Mouse (Mus musculus) pancreas, adult 10 weeks (tissue): Measurements from ENCODE around the gene Hist1h2bf. TPM values are rescaled to one million over a fixed set of nuclear protein-coding genes. Genes with fewer than 3 reads are reported as not detected.

Experiments
- polyA plus RNA-seq: library from polyadenylated mRNA; stranded (reverse); fragments of 350-450 nt; fragmentation: Illumina TruSeq; extraction: RNeasy Lipid Tissue Mini Kit (QIAGEN cat#74804); gene quantifications from one replicate; pipeline ENCODE4 v1.2.3, GENCODE M21; 2015; ENCODE audit warnings: low read depth, low replicate concordance; ENCODE audit not compliant: insufficient read depth

Hist1h2bf gene
- polyA plus RNA-seq, 1 experiment from 2014 or later = not detected

Other genes with a start within 250 kb of the Hist1h2bf start
- 3.7 TPM for gene Zfp322a, start 205.0 kb downstream of the Hist1h2bf start, polyA plus RNA-seq
- gene Abt1, start 150.3 kb downstream of the Hist1h2bf start, polyA plus RNA-seq = 1.1 TPM
- not detected for gene Btn1a1, start 108.3 kb downstream of the Hist1h2bf start, polyA plus RNA-seq
- gene Btn2a2, start 85.3 kb downstream of the Hist1h2bf start, polyA plus RNA-seq = not detected
- 9.1 TPM for gene Hist1h4h, start 43.1 kb downstream of the Hist1h2bf start, polyA plus RNA-seq
- gene Hist1h2af, start 40.3 kb downstream of the Hist1h2bf start, polyA plus RNA-seq = not detected
- gene Hist1h3g, start 38.8 kb downstream of the Hist1h2bf start, polyA plus RNA-seq = not detected
- gene Hist1h2bh, start 30.8 kb downstream of the Hist1h2bf start, polyA plus RNA-seq = not detected
- not detected for gene Hist1h3f, start 30.1 kb downstream of the Hist1h2bf start, polyA plus RNA-seq
- gene Hist1h4f, start 22.5 kb downstream of the Hist1h2bf start, polyA plus RNA-seq = not detected
- 0.48 TPM for gene Hist1h1d, start 20.9 kb downstream of the Hist1h2bf start, polyA plus RNA-seq
- gene Hist1h3e, start 11.8 kb downstream of the Hist1h2bf start, polyA plus RNA-seq = not detected
- gene Hist1h2ae, start 3.0 kb downstream of the Hist1h2bf start, polyA plus RNA-seq = not detected
- gene Hist1h2bg, start 2.8 kb downstream of the Hist1h2bf start, polyA plus RNA-seq = not detected
- gene Hist1h2ad, start 185 bp upstream of the Hist1h2bf start, polyA plus RNA-seq = not detected
- gene Hist1h3d, start 1.6 kb upstream of the Hist1h2bf start, polyA plus RNA-seq = not detected
- gene Hist1h4d, start 7.4 kb upstream of the Hist1h2bf start, polyA plus RNA-seq = not detected
- 1.9 TPM for gene Hist1h2be, start 46.9 kb upstream of the Hist1h2bf start, polyA plus RNA-seq
- 0.70 TPM for gene Hist1h1e, start 48.4 kb upstream of the Hist1h2bf start, polyA plus RNA-seq
- gene Hist1h2ac, start 109.8 kb upstream of the Hist1h2bf start, polyA plus RNA-seq = 0.33 TPM
- 37.3 TPM for gene Hist1h2bc, start 110.0 kb upstream of the Hist1h2bf start, polyA plus RNA-seq
- not detected for gene Hist1h1t, start 121.6 kb upstream of the Hist1h2bf start, polyA plus RNA-seq
- gene Hist1h4c, start 124.3 kb upstream of the Hist1h2bf start, polyA plus RNA-seq = 2.0 TPM
- gene Hfe, start 136.7 kb upstream of the Hist1h2bf start, polyA plus RNA-seq = 11.9 TPM
- gene Hist1h1c, start 164.6 kb upstream of the Hist1h2bf start, polyA plus RNA-seq = 18.7 TPM
- gene Hist1h3c, start 171.4 kb upstream of the Hist1h2bf start, polyA plus RNA-seq = not detected
- gene Hist1h2bb, start 172.5 kb upstream of the Hist1h2bf start, polyA plus RNA-seq = not detected
- not detected for gene Hist1h2ab, start 176.9 kb upstream of the Hist1h2bf start, polyA plus RNA-seq
- not detected for gene Hist1h3b, start 178.1 kb upstream of the Hist1h2bf start, polyA plus RNA-seq
- gene Hist1h4b, start 182.8 kb upstream of the Hist1h2bf start, polyA plus RNA-seq = not detected
- gene Hist1h4a, start 187.0 kb upstream of the Hist1h2bf start, polyA plus RNA-seq = not detected
- gene Hist1h3a, start 188.2 kb upstream of the Hist1h2bf start, polyA plus RNA-seq = not detected
- gene Hist1h1a, start 189.5 kb upstream of the Hist1h2bf start, polyA plus RNA-seq = not detected
- not detected for gene Trim38, start 195.7 kb upstream of the Hist1h2bf start, polyA plus RNA-seq
- not detected for gene Slc17a2, start 232.8 kb upstream of the Hist1h2bf start, polyA plus RNA-seq